Mouse (Mus musculus) adrenal gland, postnatal 10 days (tissue): ENCODE results near the gene Gm7534. TPM values are rescaled to one million over a fixed set of nuclear protein-coding genes. Genes with fewer than 3 reads are reported as not detected.

Experiments
- total RNA-seq, 2 experiments: library from RNA; stranded (reverse); gene quantifications; 2 replicates each; pipeline ENCODE4 v1.2.3; 2021

The Gm7534 gene
- total RNA-seq, 2 experiments from 2014 or later, result not detected

Other genes starting within 250 kb of the Gm7534 start
- 100 to 1,000 TPM; 273 to 322 TPM for gene Hmgn2, start 234.4 kb downstream of the Gm7534 start, total RNA-seq
- gene Dhdds, start 202.1 kb downstream of the Gm7534 start, total RNA-seq, result 10 to 100 TPM; 30.7 to 35.8 TPM
- under 1 TPM; 0.18 to 0.36 TPM for gene Lin28a, start 184.2 kb downstream of the Gm7534 start, total RNA-seq
- under 1 TPM in 1 of 2 experiments, not detected in 1; 0.24 TPM for gene Zfp683, start 149.2 kb downstream of the Gm7534 start, total RNA-seq
- gene Crybg2, start 142.2 kb downstream of the Gm7534 start, total RNA-seq, result under 1 TPM; 0.82 to 0.96 TPM
- 10 to 100 TPM; 30.6 to 33.6 TPM for gene Cd52, start 107.9 kb downstream of the Gm7534 start, total RNA-seq
- 1 to 10 TPM; 4.1 to 7.5 TPM for gene Ubxn11, start 100.4 kb downstream of the Gm7534 start, total RNA-seq
- gene Sh3bgrl3, start 74.2 kb downstream of the Gm7534 start, total RNA-seq, result 100 to 1,000 TPM in 1 of 2 experiments, 10 to 100 TPM in 1; 94.4 to 103 TPM
- gene Cep85, start 15.9 kb downstream of the Gm7534 start, total RNA-seq, result 10 to 100 TPM; 20.8 to 28.2 TPM
- not detected for gene Catsper4, start 24.4 kb upstream of the Gm7534 start, total RNA-seq
- gene Cnksr1, start 35.4 kb upstream of the Gm7534 start, total RNA-seq, result under 1 TPM; 0.45 to 0.51 TPM
- gene E130218I03Rik, start 40.7 kb upstream of the Gm7534 start, total RNA-seq, result not detected
- 10 to 100 TPM in 1 of 2 experiments, 1 to 10 TPM in 1; 7.9 to 10.1 TPM for gene Zfp593, start 42.6 kb upstream of the Gm7534 start, total RNA-seq
- not detected for gene Gm30191, start 43.9 kb upstream of the Gm7534 start, total RNA-seq
- 10 to 100 TPM; 12.3 to 21.7 TPM for gene Grrp1, start 51.1 kb upstream of the Gm7534 start, total RNA-seq
- gene Pdik1l, start 84.9 kb upstream of the Gm7534 start, total RNA-seq, result 10 to 100 TPM; 15.8 to 21.3 TPM
- 1 to 10 TPM; 3.2 to 8.2 TPM for gene Trim63, start 112.1 kb upstream of the Gm7534 start, total RNA-seq
- gene Slc30a2, start 140.2 kb upstream of the Gm7534 start, total RNA-seq, result 10 to 100 TPM; 13.7 to 17.4 TPM
- 1 to 10 TPM; 1.1 to 3.1 TPM for gene Extl1, start 180.8 kb upstream of the Gm7534 start, total RNA-seq
- 10 to 100 TPM; 20.8 to 22.1 TPM for gene Pafah2, start 193.3 kb upstream of the Gm7534 start, total RNA-seq